Mouse (Mus musculus) heart, adult 18-20 months (tissue): ENCODE data around the gene Matn1. TPM values are rescaled to one million over a fixed set of nuclear protein-coding genes. Genes with fewer than 3 reads are reported as not detected.
A peak's percentile ranks its signal among the peaks of the same experiment; 100 is the strongest.

ENCODE experiments used
- DNase-seq, 2 experiments: peaks; one replicate each; pipeline ENCODE4 v3.0.0; 2021 to 2022; ENCODE audit warnings: mixed read lengths in 1 of 2
- total RNA-seq, 2 experiments: library from RNA; stranded (reverse); gene quantifications; 2 replicates each; pipeline ENCODE4 v1.2.3; 2021

The Matn1 gene
- total RNA-seq, 2 experiments from 2014 or later: not detected

DNA sequence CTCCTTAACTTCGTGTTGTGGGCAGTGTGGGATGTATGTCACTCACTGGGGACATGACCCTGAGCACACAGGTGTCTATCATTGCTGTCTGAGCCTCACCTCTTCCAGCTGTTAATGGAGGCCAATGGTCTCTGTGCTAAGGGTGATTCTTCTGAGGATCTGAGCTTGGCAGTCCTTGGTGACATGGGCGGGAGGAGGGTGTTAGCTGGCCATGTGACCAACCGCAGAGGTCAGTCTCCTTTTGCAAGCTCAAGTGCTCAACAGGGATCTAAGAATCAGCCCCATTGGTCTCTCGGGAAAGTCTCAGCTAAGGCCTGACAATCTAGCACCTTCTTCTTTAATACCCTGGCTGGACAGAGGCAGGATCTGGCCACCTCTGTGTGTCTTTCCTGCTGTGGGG lies 26.6 kb upstream of the Matn1 start:
- peak in 1 of 2 experiments; percentile 26 for DNase-seq

GRCm38 (mm10) chr4:130918805-130919749 lies 25.1 kb upstream of the Matn1 start:
- DNase-seq: peak in 1 of 2 experiments; percentile 19

DNA sequence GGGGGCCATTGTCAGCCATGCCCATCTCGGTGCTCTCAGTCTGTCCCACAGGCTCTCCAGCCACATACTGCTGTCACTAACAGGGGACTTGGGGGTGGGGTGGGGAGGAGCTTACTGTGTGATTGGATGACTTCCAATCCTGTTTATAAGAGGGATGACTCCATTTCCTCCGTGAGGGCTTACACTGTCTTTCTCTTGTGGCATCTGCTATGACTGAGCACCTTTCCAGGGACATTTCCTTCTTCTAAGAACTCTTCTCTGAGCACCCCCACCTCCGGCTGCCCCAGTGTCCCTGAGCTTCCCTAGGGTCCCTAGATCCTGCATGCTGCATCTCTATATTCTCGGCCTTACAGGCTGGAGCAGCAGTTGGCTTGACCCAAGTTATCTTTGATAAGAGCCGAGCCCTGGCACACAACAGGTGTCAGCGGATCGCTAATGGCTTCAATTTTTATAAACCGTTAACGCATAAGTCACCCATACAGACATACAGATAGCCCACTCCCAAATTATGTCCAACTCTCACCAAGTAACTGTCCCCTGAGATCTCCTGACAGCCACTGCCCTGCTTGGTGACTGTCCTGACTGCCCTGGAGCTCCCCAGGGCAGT lies 24.3 kb upstream of the Matn1 start:
- DNase-seq: no peak

GRCm38 (mm10) chr4:130920951-130921693 lies 23.1 kb upstream of the Matn1 start:
- peak in 1 of 2 experiments; percentile 35 for DNase-seq

- peak in 1 of 2 experiments; percentile 26 for DNase-seq
These were observed 22.2 kb upstream of the Matn1 start for GRCm38 (mm10) chr4:130921986-130922385.

DNA sequence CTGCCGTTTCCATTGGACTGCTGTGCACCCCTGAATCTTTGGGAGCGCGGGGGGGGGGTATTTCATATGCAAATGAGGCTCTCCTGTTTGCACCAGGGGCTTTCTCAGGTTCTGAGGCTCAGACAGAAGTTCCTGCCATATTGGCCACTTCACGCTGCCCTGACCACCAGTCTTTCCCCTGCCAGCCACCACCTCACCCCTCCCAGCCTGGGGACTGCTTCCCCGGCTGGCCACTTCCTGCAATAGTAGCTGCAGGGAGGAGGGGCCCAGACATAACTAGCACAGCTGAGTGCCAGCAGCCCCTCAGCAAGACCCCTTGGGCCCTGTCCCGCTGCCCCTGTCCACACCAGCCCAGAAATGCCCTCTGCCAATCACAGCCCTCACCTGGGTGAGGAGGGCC lies 17.9 kb upstream of the Matn1 start:
- no peak for DNase-seq

DNA sequence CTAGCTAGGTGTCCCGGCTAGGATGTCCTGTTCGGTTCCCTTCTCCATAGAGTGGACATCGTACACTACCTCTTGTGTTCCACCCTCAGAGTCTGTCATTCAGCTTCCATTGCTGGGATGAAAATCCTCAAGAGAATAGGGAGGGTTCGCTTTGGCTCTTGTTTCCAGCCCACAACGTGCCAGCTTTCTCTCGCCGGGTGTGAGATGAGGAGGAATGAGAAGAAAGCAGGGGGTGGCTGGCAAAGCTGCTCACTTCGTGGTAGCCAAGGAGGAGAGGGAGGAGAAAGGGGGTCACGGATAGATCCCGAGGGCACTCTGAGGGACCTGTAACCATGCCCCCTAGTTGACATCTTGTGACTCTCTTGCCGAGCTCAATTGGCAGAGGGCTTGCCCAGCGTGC lies 16.4 kb upstream of the Matn1 start:
- DNase-seq: no peak

DNA sequence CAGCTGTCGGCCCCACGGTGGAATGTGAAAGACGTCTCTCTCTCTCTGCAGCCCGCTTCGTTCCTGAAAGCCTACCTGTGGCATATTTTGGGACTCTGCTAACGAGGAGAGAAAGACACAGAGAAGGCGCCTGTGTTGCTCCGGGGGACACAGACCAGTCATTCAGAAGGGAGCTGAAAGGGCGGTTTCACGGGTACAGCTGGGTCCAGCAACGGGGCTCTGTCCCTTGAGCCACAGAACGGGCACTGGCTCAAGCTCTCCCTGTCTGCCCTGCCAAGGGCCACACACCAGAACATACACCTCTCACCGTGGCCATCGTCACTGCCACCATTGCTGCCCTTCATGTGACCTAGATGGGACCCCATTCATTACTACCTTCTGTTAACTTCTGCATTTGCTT lies 1.5 kb upstream of the Matn1 start:
- no peak for DNase-seq

DNA sequence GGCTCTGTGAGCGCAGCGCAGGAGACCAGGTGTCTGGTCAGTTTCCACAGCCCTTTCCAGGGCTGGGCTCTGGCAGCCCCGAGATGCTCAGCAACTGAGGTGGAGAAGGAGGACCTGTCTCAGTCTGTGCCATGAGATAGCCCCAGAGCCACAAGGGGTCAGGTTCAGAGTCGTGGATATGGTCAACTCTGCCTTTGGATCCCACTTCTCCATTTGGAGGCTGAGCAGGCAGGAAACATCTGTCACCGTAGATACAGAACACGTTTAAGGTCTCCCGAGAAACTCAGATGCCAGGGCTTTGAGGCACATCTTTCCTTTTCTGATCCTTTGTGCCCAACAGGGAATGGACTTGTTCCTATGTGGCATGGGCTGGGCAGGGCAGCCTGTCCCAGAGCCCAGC lies 594 bp downstream of the Matn1 start:
- no peak for DNase-seq

DNA sequence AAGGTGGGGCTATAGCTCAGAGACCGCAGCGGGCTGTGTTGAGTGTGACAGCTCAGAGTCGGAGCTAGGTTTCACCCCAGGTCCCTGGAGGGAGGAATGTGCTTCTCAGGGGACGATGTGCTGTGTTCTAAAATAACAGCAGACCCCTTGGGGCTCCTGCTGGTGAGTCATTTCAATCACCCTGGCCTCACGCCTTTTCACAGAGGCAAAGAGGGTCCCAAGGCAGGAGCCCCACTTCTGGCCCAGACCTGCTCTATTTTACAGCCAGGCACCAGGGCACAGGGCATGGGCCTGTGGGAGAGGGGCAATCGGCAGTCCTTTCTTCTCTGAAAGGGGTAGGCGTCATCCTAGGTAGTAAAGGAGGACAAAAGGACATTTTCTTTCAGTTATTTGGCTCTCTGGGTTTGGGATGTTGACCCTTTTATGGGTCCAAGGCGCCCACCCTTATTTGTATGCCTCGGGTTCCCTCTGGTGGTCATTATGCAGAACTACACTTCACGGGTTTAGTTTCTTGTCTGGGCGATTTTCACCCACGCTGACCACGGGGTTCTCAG lies 3.0 kb downstream of the Matn1 start:
- peak in 1 of 2 experiments; percentile 56 for DNase-seq

DNA sequence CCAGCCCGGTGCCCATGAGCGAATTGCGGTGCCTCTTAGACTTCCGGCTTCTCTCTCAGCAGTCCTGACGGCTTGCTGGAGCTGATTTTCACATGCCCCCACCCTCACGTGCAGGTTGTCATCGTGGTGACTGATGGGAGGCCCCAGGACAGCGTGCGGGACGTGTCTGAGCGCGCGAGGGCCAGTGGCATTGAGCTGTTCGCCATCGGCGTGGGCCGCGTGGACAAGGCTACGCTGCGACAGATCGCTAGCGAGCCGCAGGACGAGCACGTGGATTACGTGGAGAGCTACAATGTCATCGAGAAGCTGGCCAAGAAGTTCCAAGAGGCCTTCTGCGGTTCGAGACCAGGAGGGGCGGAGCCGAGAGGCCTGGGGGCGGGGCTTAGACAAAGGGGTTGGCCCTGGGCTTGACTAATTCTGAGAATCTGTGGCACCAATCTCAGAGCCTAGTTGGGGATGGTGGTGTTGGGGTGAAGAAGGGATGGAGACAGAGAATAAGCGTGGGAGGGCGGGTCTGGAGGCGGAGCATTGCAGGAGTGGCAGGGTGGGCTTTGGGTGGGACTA lies 5.7 kb downstream of the Matn1 start:
- no peak for DNase-seq

GRCm38 (mm10) chr4:130952531-130952930 lies 8.3 kb downstream of the Matn1 start:
- no peak for DNase-seq

- DNase-seq: no peak
These were observed 13.0 kb downstream of the Matn1 start for GRCm38 (mm10) chr4:130957156-130957555.

DNA sequence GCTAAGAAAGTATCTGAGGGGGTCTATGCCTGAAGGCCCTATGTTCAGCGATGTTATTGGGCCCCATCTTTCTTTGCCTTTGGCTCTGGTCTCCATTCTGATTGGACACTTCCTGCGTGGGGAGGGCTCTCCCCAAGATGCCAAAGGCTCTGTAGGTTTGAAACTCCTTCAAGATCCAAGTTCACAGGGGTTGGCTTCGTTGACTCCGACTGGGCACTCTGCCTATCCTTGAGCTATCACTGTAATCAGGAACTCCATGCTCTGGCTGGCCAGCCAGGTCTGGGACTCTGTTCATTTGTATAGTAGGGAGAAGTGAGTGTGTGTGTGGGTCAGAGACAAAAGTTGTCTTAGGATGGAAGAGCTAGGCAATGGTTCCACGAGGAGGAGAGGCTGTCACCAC lies 14.6 kb downstream of the Matn1 start:
- DNase-seq: no peak

DNA sequence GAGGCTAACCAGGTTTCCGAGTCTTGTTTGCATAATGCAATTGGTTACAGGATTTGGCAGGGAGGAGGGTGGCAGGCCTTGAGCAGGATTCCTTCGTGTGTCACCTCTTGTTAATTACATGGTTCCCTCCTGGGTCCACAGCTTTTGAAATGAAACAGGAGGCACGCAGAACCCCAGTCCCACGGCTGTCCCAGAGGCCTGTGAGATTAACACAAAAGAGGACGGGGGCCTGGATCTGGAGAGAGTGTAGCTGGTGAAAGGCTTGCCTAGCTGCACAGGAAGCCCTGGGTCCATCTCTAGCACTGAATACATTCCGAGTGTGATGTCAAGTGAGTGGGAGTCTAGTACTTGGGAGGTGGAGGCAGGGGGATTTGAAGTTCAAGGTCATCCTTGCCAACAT lies 15.5 kb downstream of the Matn1 start:
- no peak for DNase-seq

GRCm38 (mm10) chr4:130960118-130960734 lies 16.0 kb downstream of the Matn1 start:
- peak; percentile 69 to 95 for DNase-seq

- DNase-seq: no peak
These were observed 27.1 kb downstream of the Matn1 start for GRCm38 (mm10) chr4:130971278-130971677.

GRCm38 (mm10) chr4:130972421-130972829 lies 28.2 kb downstream of the Matn1 start:
- DNase-seq: peak; percentile 75 to 80

GRCm38 (mm10) chr4:130973332-130974263 lies 29.4 kb downstream of the Matn1 start:
- no peak for DNase-seq

DNA sequence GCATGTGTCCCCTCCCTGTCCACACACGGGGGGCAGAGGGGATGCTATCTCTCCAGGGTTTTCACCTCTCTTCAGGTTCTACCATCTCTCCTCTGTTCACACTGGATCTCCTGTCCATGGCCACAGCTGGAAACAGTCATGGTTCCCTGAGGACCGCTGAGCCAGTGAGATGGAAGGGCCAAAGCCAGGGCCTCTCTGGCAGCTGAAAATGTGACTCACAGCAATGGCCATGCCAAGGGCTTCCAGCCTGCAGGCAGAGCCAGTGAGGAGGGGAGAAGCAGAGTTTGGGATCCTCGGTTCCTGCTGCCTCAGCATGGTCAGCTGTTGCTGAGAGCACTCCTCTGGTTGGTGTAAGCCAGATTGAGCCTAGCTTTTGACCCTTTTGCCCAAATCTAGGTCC lies 34.8 kb downstream of the Matn1 start:
- DNase-seq: peak; percentile 38 to 57
